Mouse (Mus musculus): Measurements from ENCODE around the gene Flnb. TPM values are rescaled to one million over a fixed set of nuclear protein-coding genes. Genes with fewer than 3 reads are reported as not detected.

Gene Flnb
- total RNA-seq, 2 experiments from 2014 or later = 9.2 to 11.6 TPM

- no peak for DNase-seq
Observed at GRCm38 (mm10) chr14:7945261-7945660, 127.5 kb downstream of the Flnb start.

DNA sequence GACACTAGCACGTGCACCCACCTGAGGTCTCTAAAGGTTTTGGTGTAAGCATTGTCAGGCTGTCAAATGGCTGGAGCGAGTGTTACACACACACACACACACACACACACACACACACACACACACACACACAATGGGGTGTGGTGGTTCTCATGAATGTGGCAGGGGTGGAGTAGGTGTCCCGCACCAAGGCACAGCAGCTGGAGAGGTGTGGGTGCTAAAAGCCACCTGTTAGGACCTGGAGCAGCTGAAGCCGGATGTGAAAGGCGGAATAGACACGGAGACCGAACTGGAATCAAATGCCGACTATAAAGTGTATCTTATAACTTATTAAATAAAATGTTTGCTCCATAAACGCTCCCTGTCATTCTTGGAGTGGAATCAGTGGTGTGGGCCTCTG lies 133.5 kb downstream of the Flnb start:
- DNase-seq = no peak

DNA sequence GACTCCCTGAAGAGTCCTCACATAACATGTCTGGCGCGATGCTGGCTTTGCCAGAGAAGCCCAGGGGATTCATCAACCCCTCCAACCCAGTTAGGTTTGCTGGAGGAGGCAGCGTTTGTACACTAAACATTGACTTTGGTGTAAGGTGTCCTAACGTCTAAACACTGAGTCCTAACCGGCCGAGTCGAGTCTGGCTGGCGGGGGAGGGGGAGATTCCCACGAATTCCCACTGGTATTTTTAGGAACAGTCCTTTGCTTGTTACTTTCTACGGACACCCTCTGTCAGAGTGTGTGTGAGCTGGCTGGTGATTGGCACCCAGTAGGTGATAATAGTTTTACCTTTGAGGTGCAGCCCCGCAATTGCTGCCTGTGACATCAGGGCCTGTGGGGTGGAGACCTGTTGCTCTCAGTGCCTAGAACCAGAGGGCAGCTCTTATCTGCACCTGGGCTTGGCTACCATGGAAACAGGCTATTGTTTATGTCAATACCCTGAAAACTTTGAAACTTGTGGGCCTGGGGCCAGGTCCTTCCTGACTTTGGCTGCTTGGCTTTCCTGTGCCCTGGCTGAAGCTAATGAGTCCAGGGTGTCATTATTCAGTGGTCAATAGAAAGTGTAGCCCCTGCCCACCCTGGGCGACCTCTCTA lies 135.0 kb downstream of the Flnb start:
- no peak for DNase-seq

GRCm38 (mm10) chr14:7954071-7954471 lies 136.3 kb downstream of the Flnb start:
- DNase-seq = no peak

DNA sequence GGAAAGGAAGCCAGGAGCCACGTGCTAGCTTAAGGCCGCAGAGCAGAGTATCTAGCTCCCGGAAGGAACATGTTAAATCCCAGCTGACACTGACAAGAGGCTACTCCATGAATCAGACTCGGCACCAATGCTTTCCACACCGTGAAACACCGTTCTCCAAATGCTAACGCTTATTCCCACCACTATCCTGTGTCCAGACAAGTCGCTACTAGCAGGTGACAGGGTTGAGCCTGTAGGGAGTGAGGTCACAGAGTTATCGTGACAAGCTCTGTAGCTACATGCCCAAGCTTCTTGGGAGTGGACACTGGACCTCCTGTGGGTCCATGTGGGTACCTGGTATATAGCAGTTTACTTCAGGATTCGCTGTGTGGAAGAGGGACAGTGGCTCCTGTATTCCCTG lies 138.7 kb downstream of the Flnb start:
- DNase-seq = no peak

DNA sequence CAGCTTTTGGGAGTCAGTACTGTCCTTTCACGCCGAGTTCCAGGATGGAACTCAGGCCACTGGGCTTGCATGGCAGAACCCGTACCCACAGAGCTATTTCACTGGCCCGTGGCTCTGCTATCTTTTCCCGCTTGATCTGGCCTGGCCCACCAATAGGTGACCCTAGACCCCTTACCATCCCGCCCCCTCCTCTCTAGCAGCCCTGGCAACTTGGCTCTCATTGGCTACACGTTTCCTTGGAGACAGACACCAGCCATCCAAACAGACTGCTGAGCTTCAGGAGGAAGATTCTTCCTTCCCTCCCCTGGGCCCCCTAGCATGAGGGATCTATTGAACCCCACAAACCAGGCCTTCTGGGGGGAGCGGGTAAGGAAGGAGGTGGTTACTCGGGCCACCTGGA lies 139.3 kb downstream of the Flnb start, which contains the start of gene Gm45521:
TSS of gene Gm45521 (plus strand) at position 240 of the 400 bp plus-strand sequence.
- DNase-seq = no peak

GRCm38 (mm10) chr14:7960616-7961015 lies 142.9 kb downstream of the Flnb start:
- no peak for DNase-seq

GRCm38 (mm10) chr14:7961714-7962113 lies 144.0 kb downstream of the Flnb start:
- DNase-seq = no peak

GRCm38 (mm10) chr14:7962626-7963025 lies 144.9 kb downstream of the Flnb start:
- no peak for DNase-seq

GRCm38 (mm10) chr14:7963160-7963559 lies 145.4 kb downstream of the Flnb start:
- no peak for DNase-seq

GRCm38 (mm10) chr14:7964219-7964889 lies 146.6 kb downstream of the Flnb start:
- DNase-seq = peak; percentile 20

DNA sequence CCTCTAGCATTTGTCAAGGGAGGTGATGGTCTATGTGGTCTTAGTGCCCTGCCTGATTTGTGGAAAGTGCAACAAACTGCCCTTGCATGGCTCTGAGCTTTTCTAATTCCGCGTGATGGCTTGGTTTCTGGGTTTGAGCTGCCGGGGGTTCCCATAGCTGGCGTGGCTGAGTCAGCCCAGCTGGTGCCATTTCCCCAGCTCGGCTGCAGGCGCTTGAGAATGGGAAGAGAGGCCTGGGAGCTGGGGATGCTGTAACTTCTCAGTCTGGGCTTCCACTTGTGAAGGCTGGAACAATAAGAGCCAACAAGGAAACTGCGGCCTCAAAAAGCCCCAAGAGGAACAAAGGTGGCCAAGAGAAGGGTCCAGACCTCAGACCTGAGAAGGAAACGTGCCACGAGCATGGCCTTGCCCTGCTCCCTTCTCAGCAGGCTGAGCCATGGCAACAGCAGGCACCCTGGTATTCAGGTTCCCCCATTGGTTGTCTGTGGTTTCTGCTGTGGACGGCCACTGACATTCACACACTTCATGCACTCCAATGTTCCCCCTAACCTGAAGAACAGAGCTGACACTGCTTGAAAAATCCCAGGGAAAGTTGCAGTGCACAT lies 154.2 kb downstream of the Flnb start:
- no peak for DNase-seq

DNA sequence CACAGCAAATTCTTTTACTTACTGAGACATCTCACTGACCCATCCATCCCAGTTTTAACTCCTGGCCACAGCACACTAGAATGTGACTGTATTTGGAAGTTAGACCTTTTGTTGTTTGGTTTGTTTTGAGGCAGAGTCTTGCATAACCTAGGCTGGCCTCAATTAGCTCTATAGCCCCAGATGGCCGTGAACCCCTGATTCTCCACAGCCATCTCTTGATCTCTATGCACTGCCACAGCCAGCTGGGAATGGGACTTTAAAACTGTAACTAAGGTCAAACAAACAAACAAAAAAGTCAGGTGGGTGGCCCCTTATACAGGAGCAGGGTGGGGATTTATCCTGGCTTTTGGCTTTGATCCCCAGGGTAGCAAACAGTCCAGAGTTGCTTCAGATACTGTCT lies 156.9 kb downstream of the Flnb start:
- DNase-seq = no peak

- no peak for DNase-seq
Observed at GRCm38 (mm10) chr14:7975177-7975576, 157.4 kb downstream of the Flnb start.

- no peak for DNase-seq
Observed at GRCm38 (mm10) chr14:7977471-7977870, 159.7 kb downstream of the Flnb start.

DNA sequence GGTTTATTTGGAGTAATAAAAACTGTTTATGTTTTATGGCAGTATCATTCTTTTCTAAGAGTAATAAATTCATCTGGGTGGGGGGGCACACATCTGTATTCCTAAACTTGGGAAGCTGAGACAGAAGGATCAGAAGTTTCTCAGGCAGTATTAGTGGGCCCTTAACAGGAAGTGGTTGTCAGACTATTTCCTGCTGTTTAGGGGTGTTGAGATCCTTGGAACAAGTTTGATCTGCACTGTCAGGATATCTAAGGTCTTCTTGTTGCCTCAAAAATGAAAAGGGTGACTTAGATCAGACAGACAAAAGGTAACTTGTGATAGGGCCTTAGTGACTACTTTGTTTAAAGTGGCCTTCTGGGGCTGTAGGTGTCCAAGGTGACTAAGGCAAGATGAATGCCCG lies 160.4 kb downstream of the Flnb start:
- no peak for DNase-seq

GRCm38 (mm10) chr14:7981226-7981625 lies 163.5 kb downstream of the Flnb start:
- DNase-seq = no peak

GRCm38 (mm10) chr14:7986913-7987312 lies 169.2 kb downstream of the Flnb start:
- no peak for DNase-seq

DNA sequence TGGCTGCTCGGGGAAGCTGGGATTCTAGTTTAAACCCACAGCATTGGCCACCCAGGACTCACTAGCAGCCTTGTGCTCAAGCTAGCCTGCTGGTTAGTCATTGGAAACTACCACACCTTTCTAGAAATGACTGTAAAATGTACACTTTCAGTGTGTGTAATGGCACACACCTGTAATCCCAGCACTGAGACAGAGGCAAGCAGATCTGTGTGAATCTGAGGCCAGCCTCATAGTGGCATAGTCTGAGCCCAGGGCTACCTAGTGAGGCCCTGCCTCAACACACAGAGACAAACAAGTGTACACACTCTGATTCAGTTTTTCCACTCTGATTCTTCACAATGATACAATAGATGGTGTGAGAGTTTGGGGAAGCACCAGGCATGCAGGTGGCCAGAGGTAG lies 171.6 kb downstream of the Flnb start:
- DNase-seq = no peak

DNA sequence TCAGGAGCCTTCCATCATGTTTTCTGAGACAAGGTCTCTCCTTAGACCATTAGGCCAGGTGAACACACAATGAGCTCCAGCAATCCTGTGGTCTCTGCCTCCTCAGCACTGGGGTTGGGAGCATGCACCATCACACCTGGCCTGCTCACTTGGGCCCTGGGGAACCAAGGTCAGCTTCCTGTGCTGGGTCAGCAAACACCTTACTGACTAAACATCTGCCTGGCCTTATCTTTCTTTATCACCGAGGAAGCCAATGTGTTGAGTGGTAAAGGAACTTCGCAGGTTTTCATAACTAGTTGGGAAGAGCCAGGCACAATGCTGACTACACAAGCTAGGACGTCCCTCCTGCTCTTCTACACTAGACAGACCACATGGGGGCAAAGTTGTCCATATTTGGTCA lies 172.2 kb downstream of the Flnb start:
- no peak for DNase-seq

- no peak for DNase-seq
Observed at GRCm38 (mm10) chr14:7991108-7991776, 173.5 kb downstream of the Flnb start.

- no peak for DNase-seq
Observed at GRCm38 (mm10) chr14:7992158-7992557, 174.4 kb downstream of the Flnb start.

- DNase-seq = no peak
Observed at GRCm38 (mm10) chr14:7994271-7994767, 176.6 kb downstream of the Flnb start, which contains the start of gene Dnase1l3. Gene Dnase1l3 (minus strand): TSS chr14:7994573.

Data from gastrocnemius, postnatal 25 days (tissue).